Mouse (Mus musculus): ENCODE measurements around the gene Olfr985.

Gene Olfr985

GRCm38 (mm10) chr9:40130084-40130483 lies at the start of gene Olfr985:
Gene Olfr985, minus strand, starts transcription at chr9:40130184.
- DNase-seq = no peak

GRCm38 (mm10) chr9:40177017-40177416 lies 47.0 kb upstream of the Olfr985 start:
- peak in 1 of 2 experiments; percentile 38 for DNase-seq

- no peak for DNase-seq
Measured at GRCm38 (mm10) chr9:40166446-40166845, 36.5 kb upstream of the Olfr985 start.

GRCm38 (mm10) chr9:40155118-40155644 lies 25.2 kb upstream of the Olfr985 start:
- no peak for DNase-seq

GRCm38 (mm10) chr9:40141544-40141943 lies 11.6 kb upstream of the Olfr985 start:
- no peak for DNase-seq

- no peak for DNase-seq
Measured at GRCm38 (mm10) chr9:40139484-40139883, 9.5 kb upstream of the Olfr985 start.

- no peak for DNase-seq
Measured at GRCm38 (mm10) chr9:40136987-40137688, 7.2 kb upstream of the Olfr985 start.

- DNase-seq = no peak
Measured at GRCm38 (mm10) chr9:40130556-40130955, 572 bp upstream of the Olfr985 start.

GRCm38 (mm10) chr9:40117287-40117659 lies 12.7 kb downstream of the Olfr985 start:
- DNase-seq = no peak

- DNase-seq = peak; percentile 23 to 57
Measured at GRCm38 (mm10) chr9:40116645-40117286, 13.2 kb downstream of the Olfr985 start.

- no peak for DNase-seq
Measured at GRCm38 (mm10) chr9:40114106-40114505, 15.9 kb downstream of the Olfr985 start, which contains the start of gene Olfr984. Gene Olfr984, minus strand, starts transcription at chr9:40114206.

GRCm38 (mm10) chr9:40094769-40095168 lies 35.2 kb downstream of the Olfr985 start:
- no peak for DNase-seq

- DNase-seq = no peak
Measured at GRCm38 (mm10) chr9:40093495-40093894, 36.5 kb downstream of the Olfr985 start, which contains the start of gene Olfr983. Gene Olfr983, minus strand, starts transcription at chr9:40093595.
